Mouse (Mus musculus) layer of hippocampus, adult 9-10 months (tissue): ENCODE measurements around the gene Tarm1.
A peak's percentile ranks its signal among the peaks of the same experiment; 100 is the strongest.

Experiments used
- DNase-seq: peaks from one replicate; pipeline ENCODE4 v3.0.0; 2022; ENCODE audit warnings: low spot score

The Tarm1 gene

DNA sequence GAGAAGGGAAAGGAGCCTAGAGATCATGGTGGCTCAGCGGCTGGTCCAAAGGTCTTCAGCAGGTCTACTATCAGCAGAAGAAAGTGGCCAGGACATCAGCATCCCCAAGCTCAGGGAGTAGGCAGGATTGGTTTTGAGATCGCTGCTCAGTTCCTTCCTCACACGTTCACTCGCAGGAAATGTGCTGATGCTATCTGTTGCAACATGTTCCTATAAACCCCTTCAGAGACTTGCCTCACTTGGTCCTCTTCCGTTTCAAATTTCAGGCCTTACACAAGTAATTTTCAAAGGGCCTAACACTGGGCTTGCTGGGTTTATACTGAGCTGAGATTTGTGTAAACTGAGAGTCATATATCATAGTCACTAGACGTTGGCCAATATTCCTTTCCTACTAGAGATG, at the start of gene Tarm1:
Gene Tarm1, minus strand, starts transcription at position 186 of the 400 bp plus-strand sequence.
- no peak for DNase-seq

- no peak for DNase-seq
Measured at GRCm38 (mm10) chr7:3505913-3506312, 3.5 kb upstream of the Tarm1 start.

GRCm38 (mm10) chr7:3500406-3500805, 2.0 kb downstream of the Tarm1 start:
- no peak for DNase-seq

DNA sequence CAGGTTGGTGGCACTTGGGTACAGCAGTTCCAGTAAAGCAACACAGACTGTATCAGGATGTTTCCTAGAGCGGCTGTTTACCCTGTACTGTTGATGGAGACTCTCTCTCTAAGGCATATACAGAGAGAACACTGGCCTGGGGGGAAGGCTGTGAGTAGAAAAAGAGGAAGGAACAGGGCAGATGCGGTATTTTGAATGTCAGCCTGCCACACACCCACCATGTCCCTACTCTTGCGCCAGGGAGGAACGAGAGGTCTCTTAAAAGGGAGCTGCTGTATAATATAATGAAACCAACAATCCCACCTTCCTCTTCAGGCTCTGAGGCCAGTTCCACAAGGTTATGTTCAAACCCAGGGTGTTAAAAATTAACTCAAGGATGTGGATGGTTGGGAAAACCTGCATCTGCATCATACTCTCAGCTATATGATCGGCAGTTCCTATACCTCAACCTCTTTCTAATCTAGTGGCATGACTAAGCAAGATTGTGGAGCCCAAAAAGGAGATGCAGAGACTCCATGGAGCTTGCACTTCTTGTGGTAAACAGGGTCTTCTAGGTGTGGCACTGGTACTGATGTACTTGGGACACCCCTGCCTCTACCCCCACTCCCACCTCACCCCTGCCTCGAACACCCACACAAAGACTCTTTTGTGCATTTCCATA, 20.3 kb downstream of the Tarm1 start:
- no peak for DNase-seq

- peak; percentile 65 for DNase-seq
Measured at GRCm38 (mm10) chr7:3476728-3477127, 25.7 kb downstream of the Tarm1 start.

- DNase-seq: no peak
Measured at GRCm38 (mm10) chr7:3474291-3475080, 27.9 kb downstream of the Tarm1 start.

GRCm38 (mm10) chr7:3472774-3473173, 29.6 kb downstream of the Tarm1 start:
- no peak for DNase-seq

- DNase-seq: no peak
Measured at GRCm38 (mm10) chr7:3468614-3469013, 33.8 kb downstream of the Tarm1 start.

DNA sequence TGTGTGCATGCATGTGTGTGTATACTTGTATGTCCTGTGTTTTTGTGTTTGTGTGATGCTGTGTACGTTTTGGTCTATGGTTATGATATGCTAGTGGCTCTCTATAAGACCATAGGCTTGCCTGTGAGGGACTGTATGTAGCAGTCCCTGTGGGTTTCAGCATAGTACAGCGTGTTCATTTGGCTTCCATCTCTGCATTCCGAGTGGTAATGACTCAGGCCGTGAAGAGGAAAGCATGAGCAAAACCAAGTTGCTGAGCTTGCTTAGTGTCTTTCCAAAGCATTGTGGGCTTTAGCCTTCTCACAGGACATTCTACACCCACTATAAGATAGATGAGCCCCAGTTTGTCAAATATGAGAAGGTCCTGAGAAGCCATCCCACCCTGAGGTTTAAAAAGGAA, 39.1 kb downstream of the Tarm1 start:
- DNase-seq: no peak

DNA sequence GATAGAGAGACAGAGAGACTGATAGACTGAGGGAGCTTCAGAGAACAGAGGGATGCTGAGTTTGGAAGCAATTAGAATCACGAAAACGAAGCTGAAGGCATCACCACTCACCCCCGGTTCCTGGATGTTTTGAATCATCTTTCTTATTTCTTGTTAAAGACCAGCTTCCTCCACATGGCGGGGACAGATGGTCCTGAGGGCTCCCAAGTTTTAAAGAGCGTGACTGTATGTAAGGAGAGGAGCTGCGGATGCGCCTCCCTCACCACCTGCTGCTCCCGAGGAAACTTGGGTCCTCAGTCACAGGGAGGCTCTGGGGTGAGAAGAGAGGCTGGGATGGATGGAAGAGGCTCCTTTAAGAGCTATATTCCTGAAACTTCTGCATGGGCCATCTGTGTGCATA, 42.2 kb downstream of the Tarm1 start:
- DNase-seq: no peak

- DNase-seq: no peak
Measured at GRCm38 (mm10) chr7:3457841-3458217, 44.6 kb downstream of the Tarm1 start.

DNA sequence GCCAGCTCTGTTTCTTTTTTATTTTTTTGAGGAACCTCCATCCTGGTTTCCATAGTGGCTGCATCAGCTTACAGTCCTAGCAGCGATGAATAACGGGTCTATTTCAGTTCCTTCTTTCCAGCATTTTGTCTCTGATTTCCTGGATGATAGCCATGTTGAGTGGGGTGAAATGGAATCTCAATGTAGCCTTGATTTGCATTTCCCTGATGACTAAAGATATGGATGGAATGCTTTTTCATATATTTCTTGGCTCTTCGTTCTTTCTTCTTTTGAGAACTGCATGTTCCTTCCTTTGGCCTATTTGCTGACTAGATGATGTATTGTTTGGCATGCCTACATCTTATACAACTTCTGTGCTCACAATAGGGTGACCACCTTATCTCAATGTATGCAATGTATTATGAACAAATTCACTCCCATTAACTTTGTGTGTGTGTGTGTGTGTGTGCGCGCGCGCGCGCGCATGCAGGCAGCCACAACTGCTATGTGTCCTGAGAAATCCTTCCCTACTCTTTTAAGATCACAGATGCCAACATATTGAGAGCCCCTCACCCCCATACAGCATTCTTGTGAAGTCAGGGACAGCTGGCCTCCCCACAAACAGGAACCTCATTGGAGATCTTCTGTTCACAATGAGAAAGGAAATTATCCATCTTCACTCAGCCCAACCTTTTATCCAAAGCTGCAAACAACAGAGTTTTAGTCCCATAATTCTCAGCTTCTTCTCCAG, 45.1 kb downstream of the Tarm1 start:
- DNase-seq: no peak

DNA sequence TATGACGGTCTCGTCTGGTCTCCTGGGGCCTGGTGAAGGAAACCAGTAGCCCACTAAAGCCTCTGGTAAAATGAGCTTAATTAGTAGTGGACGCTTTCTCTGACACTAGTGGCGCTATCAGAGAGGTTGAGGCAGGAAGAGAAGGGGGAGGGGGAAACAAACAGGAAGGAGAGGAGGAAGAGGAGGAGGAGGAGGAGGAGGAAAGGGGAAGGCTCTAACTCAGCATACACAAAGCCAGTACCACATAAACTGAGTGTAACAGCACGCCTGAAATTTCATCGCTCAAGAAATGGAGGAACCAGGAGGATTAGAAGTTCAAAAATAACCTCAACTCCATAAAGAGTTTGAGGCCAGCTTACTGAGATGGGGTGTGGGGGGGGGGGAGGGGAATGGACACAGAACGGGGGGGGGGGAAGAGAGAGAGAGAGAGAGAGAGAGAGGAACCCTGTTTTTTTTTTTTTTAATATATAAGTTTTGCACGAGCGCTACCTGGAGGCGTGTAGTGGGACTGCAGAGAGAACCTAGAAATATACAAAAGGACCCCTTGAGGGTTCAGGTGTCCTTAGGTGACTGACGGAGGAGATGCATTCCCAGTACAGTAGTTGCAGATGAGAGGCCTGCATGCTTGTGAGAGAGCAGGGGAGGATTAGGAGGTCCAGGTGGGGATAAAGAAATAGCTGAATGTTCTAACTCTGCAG, 48.8 kb downstream of the Tarm1 start:
- DNase-seq: no peak

- no peak for DNase-seq
Measured at GRCm38 (mm10) chr7:3452821-3453485, 49.5 kb downstream of the Tarm1 start.

GRCm38 (mm10) chr7:3451161-3451560, 51.3 kb downstream of the Tarm1 start:
- no peak for DNase-seq

DNA sequence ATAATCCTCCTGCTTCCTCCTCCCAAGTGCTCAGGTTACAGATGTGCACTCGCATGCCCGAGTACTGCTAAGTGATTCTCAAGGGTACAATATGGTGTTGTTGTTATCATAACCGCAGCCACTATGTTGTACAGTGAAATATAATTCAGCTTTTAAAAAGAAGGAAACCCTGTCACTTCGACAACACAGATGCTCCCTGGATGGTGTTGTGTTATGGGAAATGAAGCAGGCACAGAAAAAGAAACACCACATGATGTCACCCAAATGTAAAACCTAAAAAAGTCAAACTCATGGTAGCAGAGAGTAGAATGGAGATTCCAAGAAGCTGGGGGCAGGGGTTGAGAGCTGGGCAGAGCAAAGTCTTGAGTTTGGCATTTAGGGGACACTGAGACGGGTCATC, 51.8 kb downstream of the Tarm1 start:
- DNase-seq: no peak

- peak; percentile 82 for DNase-seq
Measured at GRCm38 (mm10) chr7:3448737-3449454, 53.5 kb downstream of the Tarm1 start.

- DNase-seq: no peak
Measured at GRCm38 (mm10) chr7:3447026-3447425, 55.4 kb downstream of the Tarm1 start.

DNA sequence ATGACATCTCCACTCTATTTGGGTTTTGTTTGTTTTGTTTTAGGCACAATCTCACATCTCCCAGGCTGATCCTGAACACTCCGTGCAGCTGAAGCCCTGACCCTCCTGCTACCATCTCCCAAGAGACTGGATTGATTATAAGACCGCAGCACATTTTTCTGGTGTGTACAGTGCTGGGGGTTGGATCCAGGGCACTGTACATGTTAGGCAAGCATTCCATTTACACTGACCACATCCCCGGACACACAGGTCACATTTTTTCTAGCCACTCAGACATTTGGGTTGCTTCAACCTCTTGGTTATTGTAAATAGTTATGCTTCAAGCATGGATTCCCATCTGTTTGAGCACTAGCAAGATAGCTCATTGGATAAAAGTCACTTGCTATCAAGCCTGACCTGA, 55.8 kb downstream of the Tarm1 start:
- no peak for DNase-seq

DNA sequence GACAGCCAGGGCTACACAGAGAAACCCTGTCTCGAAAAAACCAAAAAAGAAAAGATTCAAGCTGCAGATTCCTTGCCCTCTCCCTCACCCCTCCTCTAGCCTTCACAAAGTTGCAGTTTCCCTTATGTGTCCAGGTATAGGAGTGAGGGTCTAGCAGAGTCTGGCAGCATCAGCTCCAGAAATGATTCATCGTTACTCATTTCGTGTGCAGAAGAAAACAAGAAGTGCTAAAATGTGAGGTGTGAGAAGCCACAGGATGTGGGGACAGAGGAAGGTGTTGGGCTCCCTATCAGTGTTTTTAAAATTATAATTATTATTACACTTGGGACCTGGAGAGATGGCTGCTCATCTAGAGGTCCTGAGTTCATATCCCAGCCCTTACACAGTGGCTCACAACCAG, 57.7 kb downstream of the Tarm1 start:
- DNase-seq: no peak

GRCm38 (mm10) chr7:3442476-3443062, 59.9 kb downstream of the Tarm1 start:
- DNase-seq: no peak
